Mouse (Mus musculus) limb, embryonic 13.5 days (tissue): ENCODE results near the gene Gm37240. TPM values are rescaled to one million over a fixed set of nuclear protein-coding genes. Genes with fewer than 3 reads are reported as not detected.

Experiments used
- ATAC-seq: fragments of 200-750 bp; cut with Nextera tagmentation; 2 replicates; pipeline ENCODE4 v1.8.0; 2017; ENCODE audit warnings: low read depth, moderate number of reproducible peaks, moderate TSS enrichment; ENCODE audit not compliant: low FRiP score
- H3K27ac ChIP-seq: fragments of 300-500 bp; sonication (generic); 2 replicates; pipeline ENCODE4 v1.5.1; 2015; ENCODE audit warnings: inconsistent platforms, mild to moderate bottlenecking, moderate library complexity
- H3K27me3 ChIP-seq: fragments of 300-500 bp; sonication (generic); 2 replicates; pipeline ENCODE4 v1.6.1; 2015; ENCODE audit warnings: mild to moderate bottlenecking, inconsistent platforms
- H3K36me3 ChIP-seq: fragments of 300-500 bp; sonication (generic); 2 replicates; pipeline ENCODE4 v1.6.1; 2015; ENCODE audit warnings: inconsistent platforms, mild to moderate bottlenecking, moderate library complexity
- H3K4me1 ChIP-seq: fragments of 300-500 bp; sonication (generic); 2 replicates; pipeline ENCODE4 v1.6.1; 2015; ENCODE audit warnings: inconsistent platforms
- H3K4me2 ChIP-seq: fragments of 300-500 bp; sonication (generic); replicated peaks from 2 replicates; pipeline ENCODE4 v1.6.1; 2015; ENCODE audit warnings: inconsistent platforms, mild to moderate bottlenecking, moderate library complexity
- H3K4me3 ChIP-seq: fragments of 300-500 bp; sonication (generic); 2 replicates; pipeline ENCODE4 v1.5.1; 2015; ENCODE audit warnings: moderate library complexity, mild to moderate bottlenecking, inconsistent platforms
- H3K9ac ChIP-seq: fragments of 300-500 bp; sonication (generic); 2 replicates; pipeline ENCODE4 v1.6.1; 2015; ENCODE audit warnings: mild to moderate bottlenecking, inconsistent platforms
- H3K9me3 ChIP-seq: fragments of 300-500 bp; sonication (generic); 2 replicates; pipeline ENCODE4 v1.6.1; 2016; ENCODE audit warnings: inconsistent platforms
- WGBS: fragments of 180-500 bp; shearing (Covaris S2); methylation state at CpG from one replicate; pipeline ENCODE4 v1.1.7; 2015; 5-methylcytosine and 5-hydroxymethylcytosine counted together
- polyA plus RNA-seq: library from polyadenylated mRNA; unstranded; fragments of >200 nt; fragmentation: Nextera tagmentation; extraction: Ambion mirVana; gene quantifications from 2 replicates; pipeline ENCODE4 v1.2.1, GENCODE M21; 2015

The Gm37240 gene
- polyA plus RNA-seq, 1 experiment from 2014 or later = 6.1 TPM

- no peak overlapping the region for H3K9ac ChIP-seq
- H3K36me3 ChIP-seq = no peaks in the 10 kb centered on the region
- WGBS = 81% methylated on average over 11 of the region's 11 CpGs
- H3K27me3 ChIP-seq = no peaks in the 10 kb centered on the region
- H3K4me1 ChIP-seq = no peaks in the 10 kb centered on the region
- ATAC-seq = no peak
- H3K4me3 ChIP-seq = no peak overlapping the region
- no peaks in the 10 kb centered on the region; the same call in 1 of the 2 replicates for H3K9me3 ChIP-seq
- no peak overlapping the region for H3K27ac ChIP-seq
- H3K4me2 ChIP-seq = no peak overlapping the region
Measured at GRCm38 (mm10) chr3:85022800-85023199, 864.5 kb downstream of the Gm37240 start.

DNA sequence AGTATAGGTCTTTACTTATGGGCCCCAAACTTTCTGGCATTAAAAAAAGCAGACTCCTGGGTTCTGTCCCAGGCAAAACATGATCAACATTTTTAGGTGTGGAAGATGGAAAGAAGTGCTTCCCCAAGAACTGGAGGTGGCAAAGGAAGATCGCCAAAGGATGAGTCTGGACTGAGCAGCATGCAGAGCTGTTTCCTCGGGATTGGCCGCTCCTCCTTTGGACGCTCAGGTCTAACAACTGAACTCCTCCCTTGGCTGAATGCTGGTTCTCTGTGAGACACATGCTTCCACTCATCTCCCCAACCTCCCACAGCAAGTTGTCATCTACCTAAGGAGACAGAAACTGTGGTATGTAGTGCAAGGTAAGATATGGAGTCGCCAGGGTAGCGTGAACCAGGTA is 865.5 kb downstream of the Gm37240 start:
- H3K36me3 ChIP-seq = no peaks in the 10 kb centered on the region
- no peak overlapping the region for H3K4me2 ChIP-seq
- H3K9ac ChIP-seq = no peak overlapping the region
- no peaks in the 10 kb centered on the region for H3K4me1 ChIP-seq
- no peak for ATAC-seq
- no peaks in the 10 kb centered on the region for H3K27me3 ChIP-seq
- no peak overlapping the region for H3K4me3 ChIP-seq
- WGBS = 94% methylated on average over 6 of the region's 6 CpGs
- H3K9me3 ChIP-seq = no peaks in the 10 kb centered on the region; the same call in 1 of the 2 replicates
- no peak overlapping the region for H3K27ac ChIP-seq

DNA sequence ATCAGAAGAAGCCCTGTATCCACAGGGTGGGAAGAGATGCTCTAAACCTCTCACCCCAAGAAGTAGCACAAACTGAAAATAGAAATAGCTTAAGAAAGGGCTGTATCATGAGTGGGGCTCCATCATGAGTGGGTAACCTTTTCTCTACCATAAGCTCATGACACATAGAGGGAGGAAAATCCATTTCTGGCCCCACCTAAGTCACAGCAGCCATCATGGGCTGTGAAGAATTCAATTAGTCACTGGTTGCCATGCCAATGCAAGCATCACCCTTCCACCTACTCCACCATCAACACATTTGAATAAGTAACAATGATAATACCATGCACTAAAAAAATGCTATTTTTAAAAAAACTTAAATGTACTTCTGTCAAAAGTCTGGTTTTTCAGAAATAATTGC is 867.2 kb downstream of the Gm37240 start:
- ATAC-seq = no peak
- Histone ChIP-seq H3K27me3 (no peaks in the 10 kb centered on the region), H3K4me3 (no peak overlapping the region), H3K4me2 (no peak overlapping the region), H3K4me1 (no peaks in the 10 kb centered on the region), H3K27ac (no peak overlapping the region), H3K9ac (no peak overlapping the region), H3K36me3 (no peaks in the 10 kb centered on the region), H3K9me3 (no peaks in the 10 kb centered on the region)

- no peaks in the 10 kb centered on the region for H3K36me3 ChIP-seq
- ATAC-seq = peak; percentile 57; the same call in 1 of the 2 replicates
- H3K4me2 ChIP-seq = no peak overlapping the region
- H3K9me3 ChIP-seq = no peaks in the 10 kb centered on the region
- no peak overlapping the region for H3K27ac ChIP-seq
- H3K9ac ChIP-seq = no peak overlapping the region
- H3K4me1 ChIP-seq = no peaks in the 10 kb centered on the region
- no peaks in the 10 kb centered on the region for H3K27me3 ChIP-seq
- 50% methylated on average over 9 of the region's 9 CpGs for WGBS
- no peak overlapping the region for H3K4me3 ChIP-seq
Measured at GRCm38 (mm10) chr3:85015667-85016066, 871.7 kb downstream of the Gm37240 start.

- H3K9me3 ChIP-seq = no peaks in the 10 kb centered on the region
- H3K27me3 ChIP-seq = no peaks in the 10 kb centered on the region
- 88% methylated on average over 6 of the region's 6 CpGs for WGBS
- no peak for ATAC-seq
- H3K27ac ChIP-seq = no peak overlapping the region
- H3K4me3 ChIP-seq = no peak overlapping the region
- H3K36me3 ChIP-seq = no peaks in the 10 kb centered on the region
- H3K9ac ChIP-seq = no peak overlapping the region
- no peak overlapping the region for H3K4me2 ChIP-seq
- H3K4me1 ChIP-seq = no peaks in the 10 kb centered on the region
Measured at GRCm38 (mm10) chr3:85012889-85013288, 874.4 kb downstream of the Gm37240 start.

- Histone ChIP-seq H3K4me2 (no peak overlapping the region), H3K9ac (no peak overlapping the region), H3K4me1 (no peaks in the 10 kb centered on the region), H3K36me3 (no peaks in the 10 kb centered on the region), H3K27ac (no peak overlapping the region), H3K9me3 (no peaks in the 10 kb centered on the region), H3K27me3 (no peaks in the 10 kb centered on the region), H3K4me3 (no peak overlapping the region)
- ATAC-seq = no peak
- 74% methylated on average over 2 of the region's 2 CpGs for WGBS
Measured at GRCm38 (mm10) chr3:85005257-85005656, 882.1 kb downstream of the Gm37240 start.

DNA sequence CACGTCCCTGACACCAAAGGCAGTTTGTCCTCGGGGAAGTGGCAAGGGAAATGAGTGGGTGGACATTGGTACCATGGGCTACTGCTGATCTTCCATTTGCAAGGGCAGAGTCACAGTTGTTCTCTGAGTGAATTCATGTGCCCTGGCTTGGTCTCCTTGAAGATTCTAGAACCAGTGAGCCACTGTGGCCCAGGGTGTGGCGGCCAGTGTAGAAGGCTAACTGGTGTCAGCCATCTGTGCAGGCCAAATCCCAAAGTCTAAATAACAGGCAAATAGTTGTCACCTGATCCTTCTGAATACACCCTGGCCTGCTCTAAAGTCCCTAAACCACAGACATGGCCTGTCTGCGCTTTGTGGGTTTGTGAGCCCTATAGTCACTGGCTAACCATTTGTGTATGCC is 898.4 kb downstream of the Gm37240 start:
- H3K9me3 ChIP-seq = no peaks in the 10 kb centered on the region
- WGBS = 84% methylated on average over 4 of the region's 4 CpGs
- no peak for ATAC-seq

DNA sequence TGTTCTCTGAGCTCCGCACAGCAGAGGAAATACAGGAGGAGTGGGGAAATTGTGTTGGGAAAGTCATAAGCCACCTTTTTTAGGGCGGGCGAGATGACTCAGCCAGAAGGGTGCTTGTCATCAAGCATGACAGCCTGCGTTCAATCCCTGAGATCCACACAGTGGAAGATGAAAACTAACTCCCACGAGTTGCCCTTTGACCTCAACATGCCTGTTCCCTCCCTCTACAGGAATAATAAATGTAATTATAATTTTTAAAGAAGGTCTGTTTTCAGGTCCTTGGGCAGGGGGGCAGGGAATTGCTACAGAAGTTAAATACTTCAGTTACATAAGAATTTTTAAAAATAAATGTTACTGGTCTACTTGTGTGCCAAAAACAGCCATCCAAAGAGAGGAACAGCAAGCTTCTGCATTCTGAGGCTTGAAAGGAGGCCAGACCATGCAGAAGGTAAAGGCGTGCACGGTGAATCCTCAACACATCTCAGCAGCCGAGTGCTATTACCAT is 902.1 kb downstream of the Gm37240 start:
- ATAC-seq = no peak
- Histone ChIP-seq H3K27me3 (no peaks in the 10 kb centered on the region), H3K4me1 (no peaks in the 10 kb centered on the region), H3K36me3 (peaks cover 1% of the 10 kb centered on the region; the same call in 1 of the 2 replicates), H3K27ac (no peak overlapping the region), H3K9ac (no peak overlapping the region), H3K4me3 (no peak overlapping the region), H3K4me2 (no peak overlapping the region), H3K9me3 (no peaks in the 10 kb centered on the region)
- WGBS = 85% methylated on average over 8 of the region's 8 CpGs

More for the DNA sequence above, 898.4 kb downstream of the Gm37240 start:
- no peak overlapping the region for H3K4me3 ChIP-seq
- no peaks in the 10 kb centered on the region for H3K36me3 ChIP-seq
- H3K27ac ChIP-seq = no peak overlapping the region
- no peak overlapping the region for H3K4me2 ChIP-seq
- no peaks in the 10 kb centered on the region for H3K4me1 ChIP-seq
- H3K27me3 ChIP-seq = no peaks in the 10 kb centered on the region
- no peak overlapping the region for H3K9ac ChIP-seq

- H3K4me1 ChIP-seq = no peaks in the 10 kb centered on the region
- ATAC-seq = no peak
- WGBS = 70% methylated on average over 4 of the region's 4 CpGs
- H3K27ac ChIP-seq = no peak overlapping the region
- H3K4me3 ChIP-seq = no peak overlapping the region
- no peak overlapping the region for H3K4me2 ChIP-seq
- H3K9me3 ChIP-seq = no peaks in the 10 kb centered on the region
- peaks cover 7% of the 10 kb centered on the region; the same call in 1 of the 2 replicates for H3K36me3 ChIP-seq
- H3K27me3 ChIP-seq = no peaks in the 10 kb centered on the region
- H3K9ac ChIP-seq = no peak overlapping the region
Measured at GRCm38 (mm10) chr3:84982688-84983087, 904.6 kb downstream of the Gm37240 start.

GRCm38 (mm10) chr3:84980158-84980557 is 907.2 kb downstream of the Gm37240 start:
- no peaks in the 10 kb centered on the region for H3K4me1 ChIP-seq
- no peaks in the 10 kb centered on the region for H3K9me3 ChIP-seq
- no peaks in the 10 kb centered on the region for H3K27me3 ChIP-seq
- H3K9ac ChIP-seq = no peak overlapping the region
- H3K4me3 ChIP-seq = no peak overlapping the region
- peaks cover 27% of the 10 kb centered on the region for H3K36me3 ChIP-seq
- no peak overlapping the region for H3K27ac ChIP-seq
- 98% methylated on average over 2 of the region's 2 CpGs for WGBS
- no peak overlapping the region for H3K4me2 ChIP-seq
- ATAC-seq = no peak

- H3K9ac ChIP-seq = no peak overlapping the region
- H3K4me3 ChIP-seq = no peak overlapping the region
- H3K9me3 ChIP-seq = no peaks in the 10 kb centered on the region
- no peak for ATAC-seq
- 82% methylated on average over 11 of the region's 11 CpGs for WGBS
- peaks cover 33% of the 10 kb centered on the region for H3K36me3 ChIP-seq
- H3K4me2 ChIP-seq = no peak overlapping the region
- H3K4me1 ChIP-seq = no peaks in the 10 kb centered on the region
- no peaks in the 10 kb centered on the region for H3K27me3 ChIP-seq
- no peak overlapping the region for H3K27ac ChIP-seq
Measured at GRCm38 (mm10) chr3:84978676-84979075, 908.6 kb downstream of the Gm37240 start.

DNA sequence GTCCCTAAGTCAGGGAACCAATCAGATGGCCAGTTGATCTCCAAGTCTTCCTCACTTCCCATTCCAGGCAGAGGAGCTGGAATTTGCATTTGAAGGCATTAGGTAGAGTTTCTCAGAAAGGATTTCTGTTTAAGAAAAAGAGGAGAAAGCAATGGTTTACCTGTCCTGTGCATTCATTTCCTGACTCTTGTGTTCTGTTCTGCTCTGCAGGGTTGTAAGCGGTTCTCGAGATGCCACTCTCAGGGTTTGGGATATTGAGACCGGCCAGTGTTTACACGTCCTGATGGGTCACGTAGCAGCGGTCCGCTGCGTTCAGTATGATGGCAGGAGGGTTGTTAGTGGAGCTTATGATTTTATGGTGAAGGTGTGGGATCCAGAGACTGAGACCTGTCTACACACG is 913.1 kb downstream of the Gm37240 start:
- H3K9ac ChIP-seq = no peak overlapping the region
- no peak overlapping the region for H3K4me3 ChIP-seq
- H3K36me3 ChIP-seq = peaks cover 42% of the 10 kb centered on the region
- H3K27me3 ChIP-seq = no peaks in the 10 kb centered on the region
- H3K4me1 ChIP-seq = no peaks in the 10 kb centered on the region
- H3K27ac ChIP-seq = no peak overlapping the region
- WGBS = 87% methylated on average over 9 of the region's 9 CpGs
- no peaks in the 10 kb centered on the region for H3K9me3 ChIP-seq
- no peak overlapping the region for H3K4me2 ChIP-seq
- no peak for ATAC-seq

DNA sequence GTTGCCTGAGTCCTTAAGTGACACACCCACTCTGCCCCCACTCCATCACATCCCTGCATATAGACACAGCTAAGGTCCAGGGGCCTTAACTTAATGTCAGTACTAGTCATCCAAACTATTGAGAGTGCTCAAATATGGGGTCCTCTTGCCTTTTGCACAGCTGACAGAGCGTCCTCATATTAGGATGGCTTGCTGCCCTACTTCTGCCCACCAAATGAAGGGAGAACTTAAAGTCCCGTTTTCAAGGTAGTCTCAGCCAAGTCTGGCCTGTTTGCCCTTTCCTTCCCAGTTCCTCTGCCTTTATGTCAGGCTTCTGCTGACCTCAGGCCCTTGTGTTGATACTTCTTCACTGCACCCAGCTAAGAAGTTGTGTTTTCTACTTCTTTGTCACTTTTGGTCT is 914.4 kb downstream of the Gm37240 start:
- no peak overlapping the region for H3K9ac ChIP-seq
- no peak overlapping the region for H3K4me2 ChIP-seq
- H3K36me3 ChIP-seq = peaks cover 42% of the 10 kb centered on the region
- H3K4me1 ChIP-seq = no peaks in the 10 kb centered on the region
- no peak overlapping the region for H3K27ac ChIP-seq
- WGBS = 89% methylated on average over 2 of the region's 2 CpGs
- H3K27me3 ChIP-seq = no peaks in the 10 kb centered on the region
- H3K9me3 ChIP-seq = no peaks in the 10 kb centered on the region
- no peak overlapping the region for H3K4me3 ChIP-seq
- no peak for ATAC-seq
